28 mouse cellular contexts compared by ENCODE assay signal in the genomic region with DNA sequence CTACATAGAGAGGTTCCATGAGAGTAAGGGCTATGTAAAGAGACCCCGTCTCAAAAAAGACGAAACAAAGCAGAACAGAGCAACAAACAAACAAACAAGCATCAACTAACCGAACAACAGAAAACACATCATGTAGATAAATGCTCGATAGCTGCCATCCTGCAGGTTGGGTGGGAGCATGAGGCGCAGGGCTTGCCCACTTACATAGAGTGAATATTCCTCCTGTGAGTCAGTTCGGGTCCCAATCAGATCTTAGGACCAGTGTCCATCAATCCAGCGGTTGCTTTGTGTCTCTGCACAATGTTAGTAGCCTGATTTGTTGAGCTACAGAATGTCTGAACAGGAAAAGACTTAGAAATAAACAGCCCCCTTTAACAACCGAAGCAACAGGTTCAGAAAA.
"Had no signal": no experiment of that assay in that cellular context is flagged by ENCODE, and none has a peak within 500 bp of the region (broad histone marks: within the 10 kb centered on the region; RNA-seq: fewer than 3 reads in every experiment).

No protein-coding gene starts in this region.

- H3K4me2 ChIP-seq: embryonic facial prominence, embryonic 12.5 days; embryonic facial prominence, embryonic 13.5 days; embryonic facial prominence, embryonic 15.5 days; forebrain, embryonic 12.5 days; forebrain, embryonic 13.5 days; forebrain, embryonic 15.5 days had no signal

- H3K27me3 ChIP-seq: embryonic facial prominence, embryonic 12.5 days; embryonic facial prominence, embryonic 15.5 days had no signal

- H3K4me3 ChIP-seq: embryonic facial prominence, embryonic 10.5 days; embryonic facial prominence, embryonic 12.5 days; embryonic facial prominence, embryonic 13.5 days; embryonic facial prominence, embryonic 15.5 days; erythroblast, embryonic 14.5 days; forebrain, embryonic 10.5 days; forebrain, embryonic 12.5 days; forebrain, embryonic 13.5 days; forebrain, embryonic 15.5 days; gastrocnemius, adult 2 months; heart, adult 2 months had no signal

- H3K27ac ChIP-seq: embryonic facial prominence, embryonic 10.5 days; embryonic facial prominence, embryonic 12.5 days; embryonic facial prominence, embryonic 13.5 days; embryonic facial prominence, embryonic 15.5 days; forebrain, embryonic 10.5 days; forebrain, embryonic 12.5 days; forebrain, embryonic 13.5 days; forebrain, embryonic 15.5 days; gastrocnemius, adult 2 months; heart, adult 2 months had no signal

- DNase-seq: cerebellum, adult 2 months; cerebellum, adult 8-10 months; cerebellum, adult 9-10 months; cerebellum, adult 9-11 months; cerebellum, postnatal 10 days; cerebellum, postnatal 14 days; cerebellum, postnatal 25 days; cerebellum, postnatal 36 days; embryo, embryonic 11 days; forebrain, postnatal 0 days; gastrocnemius, adult 2 months; gastrocnemius, postnatal 10 days; gastrocnemius, postnatal 14 days; gastrocnemius, postnatal 25 days; gastrocnemius, postnatal 36 days; heart, adult 18-20 months; heart, adult 2 months had no signal

- H3K36me3 ChIP-seq: embryonic facial prominence, embryonic 10.5 days; embryonic facial prominence, embryonic 12.5 days; embryonic facial prominence, embryonic 13.5 days; embryonic facial prominence, embryonic 15.5 days; forebrain, embryonic 10.5 days; forebrain, embryonic 12.5 days; forebrain, embryonic 15.5 days had no signal

- H3K4me1 ChIP-seq: embryonic facial prominence, embryonic 12.5 days; embryonic facial prominence, embryonic 13.5 days; embryonic facial prominence, embryonic 15.5 days had no signal

- H3K9me3 ChIP-seq: embryonic facial prominence, embryonic 10.5 days; embryonic facial prominence, embryonic 12.5 days; embryonic facial prominence, embryonic 13.5 days; embryonic facial prominence, embryonic 15.5 days; forebrain, embryonic 10.5 days; forebrain, embryonic 12.5 days; forebrain, embryonic 13.5 days; forebrain, embryonic 15.5 days had no signal

- ATAC-seq: forebrain, embryonic 13.5 days; forebrain, embryonic 14.5 days; forebrain, embryonic 15.5 days; forebrain, embryonic 16.5 days; forebrain, postnatal 0 days had no signal

- H3K9ac ChIP-seq: embryonic facial prominence, embryonic 12.5 days; embryonic facial prominence, embryonic 13.5 days; embryonic facial prominence, embryonic 15.5 days; forebrain, embryonic 12.5 days; forebrain, embryonic 13.5 days; forebrain, embryonic 15.5 days; forebrain, postnatal 0 days had no signal
